Mouse (Mus musculus): ENCODE data around the gene Olfr316. TPM values are rescaled to one million over a fixed set of nuclear protein-coding genes. Genes with fewer than 3 reads are reported as not detected.

Gene Olfr316
- total RNA-seq (2023), result not detected

DNA sequence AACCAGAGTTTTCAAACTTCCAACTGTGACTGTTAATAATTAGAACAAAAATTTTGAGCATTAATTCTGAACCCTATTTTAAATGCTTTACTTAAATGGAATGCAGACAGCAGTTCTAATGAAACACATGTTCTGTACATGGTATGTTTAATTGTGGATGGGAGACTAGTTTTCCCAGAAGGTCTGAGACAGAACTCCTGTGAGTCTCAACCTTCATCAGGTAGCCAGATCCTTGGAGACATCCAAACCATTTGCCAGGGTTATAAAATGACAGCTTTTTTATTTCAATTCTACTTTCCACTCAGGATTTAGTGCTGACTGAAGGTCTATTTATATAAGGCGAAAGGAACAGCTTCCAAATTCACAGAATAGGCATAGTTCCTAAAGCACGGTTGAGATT, at the start of gene Olfr316:
TSS of gene Olfr316 (plus strand) at position 301 of the 400 bp plus-strand sequence.

DNA sequence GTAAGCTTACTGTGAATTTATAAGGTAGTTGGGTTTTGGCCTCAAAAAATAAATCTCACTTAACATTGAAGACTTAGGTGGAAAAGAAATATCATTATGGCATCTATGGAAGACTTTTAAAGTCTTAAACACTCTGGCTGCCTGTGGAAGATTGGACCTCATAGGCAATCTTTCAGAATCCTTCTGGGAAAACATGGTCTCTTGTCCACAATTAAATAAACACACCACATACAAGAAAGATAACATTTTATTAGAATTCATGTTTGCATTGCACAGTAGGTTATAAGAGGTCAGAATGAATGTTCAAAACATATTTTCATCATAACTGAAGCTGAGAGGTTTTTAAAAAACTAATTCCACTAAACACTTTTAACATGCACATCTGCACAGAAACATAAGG, 28.6 kb upstream of the Olfr316 start, which contains the start of gene Olfr318:
TSS of gene Olfr318 (minus strand) at position 101 of the 400 bp plus-strand sequence.

DNA sequence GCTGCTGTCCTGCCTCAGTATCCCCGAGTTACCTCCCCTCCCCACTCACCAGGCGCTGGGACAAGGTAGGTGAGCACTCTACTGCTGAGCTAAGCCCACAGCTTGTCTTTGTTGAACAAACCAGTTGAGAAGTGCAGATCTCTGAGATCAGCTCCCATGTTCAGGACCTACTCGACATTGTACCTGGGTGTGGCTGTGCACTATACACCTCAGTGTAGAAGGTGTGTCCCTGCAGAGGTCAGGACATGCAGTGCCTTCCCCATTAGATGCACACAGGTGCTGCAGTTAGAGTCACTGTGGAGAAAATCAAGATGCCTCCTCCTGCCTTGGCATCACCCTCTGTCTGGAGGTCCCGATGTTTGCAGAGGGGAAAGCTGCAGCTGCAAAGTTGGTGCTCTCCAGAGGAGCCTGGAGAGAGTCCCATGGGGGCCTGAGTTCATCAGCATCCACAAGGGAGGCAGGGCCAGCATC, 13.7 kb upstream of the Olfr316 start, which contains the start of gene Olfr317:
TSS of gene Olfr317 (minus strand) at position 421 of the 471 bp plus-strand sequence.

DNA sequence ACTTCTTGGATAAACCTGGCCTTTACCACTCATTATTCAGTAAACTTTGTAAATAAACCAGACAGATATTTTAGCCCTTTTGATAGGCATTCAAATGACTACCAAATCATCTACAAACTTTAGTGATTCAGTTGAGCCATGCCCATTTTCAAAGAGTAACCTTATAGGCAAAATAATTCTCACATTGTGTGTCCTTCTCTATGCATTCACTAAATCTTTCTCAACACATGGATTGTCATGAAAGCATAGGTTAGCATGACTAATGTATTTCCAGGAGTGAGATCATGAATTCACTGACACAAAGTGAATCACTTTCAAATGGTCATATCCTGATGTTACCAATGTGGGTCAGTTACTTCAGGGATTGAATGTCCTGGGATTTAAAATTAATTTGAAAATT, 20.4 kb downstream of the Olfr316 start, which contains the start of gene Olfr315:
TSS of gene Olfr315 (plus strand) at position 301 of the 400 bp plus-strand sequence.

GRCm38 (mm10) chr11:58782480-58783089, 30.1 kb downstream of the Olfr316 start, which contains the start of gene Olfr314:
Gene Olfr314, plus strand, starts transcription at chr11:58782952.

GRCm38 (mm10) chr11:58801558-58802228, 49.2 kb downstream of the Olfr316 start, which contains the start of gene Fam183b:
Gene Fam183b, minus strand, starts transcription at chr11:58801960.

Other genes with a start within 250 kb of the Olfr316 start
- gene Olfr330, start 217.9 kb upstream of the Olfr316 start, total RNA-seq (2023), result not detected
- not detected for gene Olfr329-ps, start 206.3 kb upstream of the Olfr316 start, total RNA-seq (2023)
- gene Olfr328, start 197.1 kb upstream of the Olfr316 start, total RNA-seq (2023), result 0.34 TPM
- gene Olfr224, start 182.2 kb upstream of the Olfr316 start, total RNA-seq (2023), result not detected
- gene Olfr325, start 175.0 kb upstream of the Olfr316 start, total RNA-seq (2023), result not detected
- gene Olfr324, start 157.6 kb upstream of the Olfr316 start, total RNA-seq (2023), result not detected
- gene 2210407C18Rik, start 136.7 kb upstream of the Olfr316 start, total RNA-seq (2023), result not detected
- not detected for gene Olfr323, start 122.2 kb upstream of the Olfr316 start, total RNA-seq (2023)
- not detected for gene Trim58, start 112.3 kb upstream of the Olfr316 start, total RNA-seq (2023)
- gene Olfr322, start 94.0 kb upstream of the Olfr316 start, total RNA-seq (2023), result not detected
- gene Olfr320, start 71.6 kb upstream of the Olfr316 start, total RNA-seq (2023), result not detected
- not detected for gene Olfr319, start 53.6 kb upstream of the Olfr316 start, total RNA-seq (2023)
- gene Olfr318, start 28.7 kb upstream of the Olfr316 start, total RNA-seq (2023), result 0.43 TPM
- gene Olfr317, start 13.5 kb upstream of the Olfr316 start, total RNA-seq (2023), result not detected
- gene Olfr315, start 20.5 kb downstream of the Olfr316 start, total RNA-seq (2023), result not detected
- not detected for gene Olfr314, start 30.2 kb downstream of the Olfr316 start, total RNA-seq (2023)
- not detected for gene Fam183b, start 49.2 kb downstream of the Olfr316 start, total RNA-seq (2023)
- gene Olfr313, start 62.3 kb downstream of the Olfr316 start, total RNA-seq (2023), result not detected
- not detected for gene Olfr312, start 76.5 kb downstream of the Olfr316 start, total RNA-seq (2023)
- gene Olfr311, start 86.5 kb downstream of the Olfr316 start, total RNA-seq (2023), result not detected
- 8.2 TPM for gene Gm12258, start 94.4 kb downstream of the Olfr316 start, total RNA-seq (2023)
- 12.2 TPM for gene 2810021J22Rik, start 114.5 kb downstream of the Olfr316 start, total RNA-seq (2023)
- gene Zfp39, start 151.5 kb downstream of the Olfr316 start, total RNA-seq (2023), result 11.7 TPM
- not detected for gene Btnl10, start 165.2 kb downstream of the Olfr316 start, total RNA-seq (2023)
- 120 TPM for gene Rnf187, start 186.2 kb downstream of the Olfr316 start, total RNA-seq (2023)
- gene Hist3h2ba, start 196.2 kb downstream of the Olfr316 start, total RNA-seq (2023), result 11.3 TPM
- 40.1 TPM for gene Hist3h2a, start 202.0 kb downstream of the Olfr316 start, total RNA-seq (2023)
- gene Trim17, start 202.0 kb downstream of the Olfr316 start, total RNA-seq (2023), result 0.28 TPM
- 64.9 TPM for gene Trim11, start 225.4 kb downstream of the Olfr316 start, total RNA-seq (2023)